Mouse (Mus musculus) stomach, postnatal 0 days (tissue): ENCODE measurements around the gene Mvb12a.

Experiments used
- CTCF ChIP-seq: IDR thresholded peaks from 2 replicates; pipeline ENCODE4 v1.5.1; 2016; ENCODE audit warnings: antibody characterized with exemption, low read depth, mild to moderate bottlenecking, moderate library complexity
- EP300 ChIP-seq: optimal IDR thresholded peaks from 2 replicates; pipeline ENCODE3; 2016; ENCODE audit warnings: antibody characterized with exemption

GRCm38 (mm10) chr8:71505326-71505725 lies 37.4 kb upstream of the Mvb12a start:
- TF ChIP-seq CTCF (no peak), EP300 (no peak)
